Mouse (Mus musculus) embryonic facial prominence, embryonic 14.5 days (tissue): ENCODE data around the gene Dmrtb1. TPM values are rescaled to one million over a fixed set of nuclear protein-coding genes. Genes with fewer than 3 reads are reported as not detected.

Source experiments
- ATAC-seq: fragments of 200-750 bp; cut with Nextera tagmentation; 2 replicates; pipeline ENCODE4 v1.8.0; 2017; ENCODE audit warnings: low read depth, moderate number of reproducible peaks, moderate TSS enrichment
- DNase-seq: peaks from one replicate; pipeline ENCODE4 v3.0.0-alpha.2; 2015; ENCODE audit warnings: low spot score
- H3K27ac ChIP-seq: fragments of 300-500 bp; sonication (generic); replicated peaks from 2 replicates; pipeline ENCODE4 v1.5.1; 2014; ENCODE audit warnings: low read depth, mild to moderate bottlenecking, low read length, moderate library complexity
- H3K27me3 ChIP-seq: fragments of 300-500 bp; sonication (generic); replicated peaks from 2 replicates; pipeline ENCODE4 v1.6.1; 2014; ENCODE audit warnings: low read length; ENCODE audit not compliant: control insufficient read depth, insufficient read depth
- H3K36me3 ChIP-seq: fragments of 300-500 bp; sonication (generic); 2 replicates; pipeline ENCODE4 v1.6.1; 2014; ENCODE audit warnings: low read length, mixed read lengths; ENCODE audit not compliant: control insufficient read depth, insufficient read depth
- H3K4me1 ChIP-seq: fragments of 300-500 bp; sonication (generic); 2 replicates; pipeline ENCODE4 v1.6.1; 2014; ENCODE audit warnings: antibody characterized with exemption, low read length; ENCODE audit not compliant: control insufficient read depth, insufficient read depth
- H3K4me2 ChIP-seq: fragments of 300-500 bp; sonication (generic); 2 replicates; pipeline ENCODE4 v1.6.1; 2014; ENCODE audit warnings: low read depth, mild to moderate bottlenecking, low read length, moderate library complexity, mixed read lengths
- H3K4me3 ChIP-seq: fragments of 300-500 bp; sonication (generic); 2 replicates; pipeline ENCODE4 v1.5.1; 2014; ENCODE audit warnings: low read depth, mild to moderate bottlenecking, low read length
- H3K9ac ChIP-seq: fragments of 300-500 bp; sonication (generic); 2 replicates; pipeline ENCODE4 v1.6.1; 2014; ENCODE audit warnings: low read depth, mild to moderate bottlenecking, low read length, moderate library complexity, mixed read lengths
- H3K9me3 ChIP-seq: fragments of 300-500 bp; sonication (generic); 2 replicates; pipeline ENCODE4 v1.6.1; 2016; ENCODE audit warnings: low read length; ENCODE audit not compliant: control insufficient read depth
- WGBS: fragments of 180-500 bp; shearing (Covaris S2); extraction: QIAGEN DNeasy Blood & Tissue Kit; methylation state at CpG from one replicate; pipeline ENCODE4 v1.1.7; 2014; 5-methylcytosine and 5-hydroxymethylcytosine counted together
- polyA plus RNA-seq: library from polyadenylated mRNA; unstranded; fragments of >200 nt; fragmentation: Nextera tagmentation; extraction: Ambion mirVana; gene quantifications from 2 replicates; pipeline ENCODE4 v1.2.1, GENCODE M21; 2014

Gene Dmrtb1
- polyA plus RNA-seq, 1 experiment from 2014 or later, result not detected

DNA sequence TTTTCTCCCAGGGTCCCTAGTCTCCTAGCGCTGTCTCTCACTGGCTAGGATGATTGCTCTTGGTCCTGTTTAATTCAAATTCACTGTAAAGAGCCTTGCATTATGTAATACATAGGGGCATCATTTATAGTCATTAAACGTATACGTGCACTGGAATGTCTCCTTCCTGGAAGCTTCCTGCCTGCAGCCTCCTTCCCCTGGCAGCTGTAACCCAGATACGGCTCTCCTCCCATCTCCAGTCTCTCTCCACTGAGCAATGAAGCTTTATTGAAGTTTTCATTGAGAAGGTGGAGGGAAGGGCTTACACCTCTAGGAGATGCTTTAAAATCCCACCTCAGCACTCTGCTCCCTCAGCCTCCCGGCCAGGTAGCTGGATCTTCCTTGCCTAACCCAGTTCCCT is 9.8 kb upstream of the Dmrtb1 start:
- H3K4me3 ChIP-seq, result no peak overlapping the region
- ATAC-seq (no peak), DNase-seq (no peak)
- H3K4me2 ChIP-seq, result no peak overlapping the region
- no peaks in the 10 kb centered on the region for H3K4me1 ChIP-seq
- no peaks in the 10 kb centered on the region for H3K27me3 ChIP-seq
- no peak overlapping the region for H3K27ac ChIP-seq
- H3K9ac ChIP-seq, result no peak overlapping the region
- WGBS, result 50% methylated on average over 5 of the region's 5 CpGs
- no peaks in the 10 kb centered on the region for H3K9me3 ChIP-seq
- no peaks in the 10 kb centered on the region for H3K36me3 ChIP-seq

DNA sequence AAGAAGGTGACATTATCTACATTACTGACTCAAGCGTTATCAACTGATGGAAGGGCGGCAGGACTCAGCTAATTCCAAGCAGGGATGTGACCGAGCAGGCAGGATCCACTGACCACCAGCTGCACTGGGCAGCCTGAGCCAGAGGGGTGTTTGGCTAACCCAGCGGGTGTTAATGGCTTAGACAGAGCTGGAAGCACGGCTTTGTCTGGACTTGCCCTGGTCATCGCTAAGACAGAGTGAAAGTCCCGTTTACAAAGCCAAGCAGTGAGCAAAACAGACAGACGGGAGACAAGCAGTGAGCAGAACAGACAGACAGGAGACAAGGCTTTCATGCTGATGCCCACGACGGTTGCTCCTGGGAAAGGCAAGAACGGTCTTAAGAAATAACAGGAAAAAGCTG is 4.2 kb upstream of the Dmrtb1 start:
- DNase-seq, result no peak
- no peaks in the 10 kb centered on the region for H3K36me3 ChIP-seq
- no peak for ATAC-seq
- peak overlapping the region; percentile 26; the same call in 1 of the 2 replicates for H3K4me2 ChIP-seq
- H3K9me3 ChIP-seq, result no peaks in the 10 kb centered on the region
- H3K4me3 ChIP-seq, result no peak overlapping the region
- H3K4me1 ChIP-seq, result no peaks in the 10 kb centered on the region
- 0 out of 2 replicates have a peak, but pooled peaks cover 4% of the 10 kb centered on the region for H3K27me3 ChIP-seq
- H3K27ac ChIP-seq, result no peak overlapping the region
- H3K9ac ChIP-seq, result peak overlapping the region; percentile 32; the same call in 1 of the 2 replicates
- 15% methylated on average over 11 of the region's 11 CpGs for WGBS

DNA sequence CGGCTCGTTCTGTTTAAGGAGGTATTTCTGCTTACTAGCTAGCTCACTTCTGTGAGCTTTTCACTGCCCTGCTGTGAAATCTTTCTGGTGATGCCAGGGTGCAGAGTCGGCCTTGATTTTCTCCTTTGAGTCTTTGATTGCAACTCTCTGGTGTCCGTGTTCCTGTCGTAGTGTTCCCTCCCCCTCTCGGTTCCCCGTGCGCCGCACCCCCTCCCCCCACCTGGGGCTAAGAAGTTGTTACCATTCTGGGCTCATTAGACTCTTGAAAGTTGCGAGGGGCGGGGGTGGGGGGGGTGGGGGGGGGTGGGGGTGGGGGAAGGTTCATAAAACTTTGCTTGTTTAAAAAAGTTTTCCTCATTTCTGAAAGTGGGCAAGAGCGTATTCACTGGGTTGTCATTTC is 3.1 kb upstream of the Dmrtb1 start:
- H3K27ac ChIP-seq, result no peak overlapping the region
- ATAC-seq, result no peak
- H3K4me3 ChIP-seq, result no peak overlapping the region
- 28% methylated on average over 10 of the region's 12 CpGs for WGBS
- DNase-seq, result no peak
- H3K36me3 ChIP-seq, result no peaks in the 10 kb centered on the region
- no peaks in the 10 kb centered on the region for H3K9me3 ChIP-seq
- no peaks in the 10 kb centered on the region for H3K4me1 ChIP-seq
- no peak overlapping the region for H3K9ac ChIP-seq
- 0 out of 2 replicates have a peak, but pooled peaks cover 4% of the 10 kb centered on the region for H3K27me3 ChIP-seq
- no peak overlapping the region for H3K4me2 ChIP-seq

DNA sequence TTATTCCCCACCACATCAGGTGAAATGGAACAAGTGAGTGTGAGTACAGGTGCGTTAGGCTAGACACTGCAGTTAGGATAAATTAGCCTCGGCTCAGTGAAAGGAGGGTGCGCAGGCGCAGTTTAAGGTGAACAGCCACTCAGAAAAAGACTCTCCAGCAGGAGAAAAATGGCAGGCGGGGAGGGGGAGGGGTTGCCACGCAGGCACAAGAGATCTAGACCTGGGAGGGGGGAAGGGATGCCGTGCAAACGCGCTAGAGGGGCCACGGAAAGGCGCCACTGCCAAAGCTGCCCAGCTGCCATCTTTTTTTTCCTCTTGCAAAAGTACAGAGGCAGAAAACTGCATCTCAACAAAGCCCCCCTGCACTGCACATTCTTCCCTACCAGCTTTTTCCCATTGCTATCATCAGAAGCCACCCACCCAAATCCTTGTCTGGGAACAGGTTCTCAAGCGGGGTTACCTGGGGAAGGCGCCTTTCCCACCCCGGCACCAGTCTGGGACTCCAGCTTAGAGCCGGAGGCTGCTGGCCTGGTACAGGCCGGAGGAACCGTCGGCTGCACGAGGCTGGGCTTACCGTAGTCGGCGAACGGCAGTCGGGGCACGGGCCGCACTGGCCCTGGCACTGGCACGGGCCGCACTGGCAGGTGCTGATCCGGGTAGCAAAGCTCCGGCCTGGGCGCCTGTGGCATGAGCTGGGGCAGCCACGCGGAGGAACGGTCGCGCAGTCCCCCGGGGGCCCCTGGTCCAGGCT is 849 bp downstream of the Dmrtb1 start:
- Histone ChIP-seq H3K9ac (no peak overlapping the region), H3K36me3 (no peaks in the 10 kb centered on the region), H3K4me2 (no peak overlapping the region), H3K4me3 (no peak overlapping the region), H3K9me3 (no peaks in the 10 kb centered on the region), H3K4me1 (no peaks in the 10 kb centered on the region), H3K27me3 (0 out of 2 replicates have a peak, but pooled peaks cover 4% of the 10 kb centered on the region), H3K27ac (no peak overlapping the region)
- no peak for DNase-seq
- WGBS, result 91% methylated on average over 37 of the region's 37 CpGs
- no peak for ATAC-seq

DNA sequence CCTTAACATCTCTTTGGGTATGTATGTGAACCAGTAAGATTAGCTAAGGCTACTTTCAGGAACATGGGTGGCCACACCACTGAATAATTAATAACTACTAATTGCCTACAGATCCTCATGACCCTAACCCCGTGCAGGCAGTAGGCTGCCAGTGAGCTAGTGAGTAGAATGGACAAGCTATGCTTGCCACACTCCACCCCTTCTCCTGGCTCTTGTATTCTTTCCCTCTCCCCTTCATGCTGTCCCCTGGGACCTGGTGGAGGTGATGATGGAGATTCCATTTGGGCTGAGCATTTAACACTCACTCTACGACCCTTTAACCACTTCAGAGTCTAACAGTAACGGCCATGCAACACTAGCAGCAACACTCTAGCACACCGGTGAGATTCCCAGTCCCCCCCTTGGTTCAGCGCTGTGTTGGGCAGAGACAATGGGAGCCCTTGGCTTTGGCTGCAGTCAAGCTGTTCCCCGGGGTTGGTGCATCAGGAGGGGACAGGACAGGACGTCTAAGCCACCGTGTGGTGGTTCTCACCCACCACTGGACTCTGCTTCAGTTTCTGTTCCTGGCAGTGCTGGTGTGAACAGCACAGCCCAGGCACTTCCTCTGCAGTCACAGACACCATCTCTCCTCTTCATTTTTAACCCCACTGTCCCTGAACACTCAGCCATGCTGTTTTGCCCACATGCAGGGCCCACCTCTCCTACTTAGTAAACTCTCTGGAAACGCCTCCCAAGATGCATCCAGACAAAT is 2.8 kb downstream of the Dmrtb1 start:
- Histone ChIP-seq H3K27me3 (no peaks in the 10 kb centered on the region), H3K27ac (no peak overlapping the region), H3K36me3 (no peaks in the 10 kb centered on the region), H3K9ac (no peak overlapping the region), H3K4me2 (no peak overlapping the region), H3K4me3 (no peak overlapping the region), H3K4me1 (no peaks in the 10 kb centered on the region), H3K9me3 (no peaks in the 10 kb centered on the region)
- DNase-seq (no peak), ATAC-seq (no peak)
- WGBS, result 61% methylated on average over 9 of the region's 9 CpGs

DNA sequence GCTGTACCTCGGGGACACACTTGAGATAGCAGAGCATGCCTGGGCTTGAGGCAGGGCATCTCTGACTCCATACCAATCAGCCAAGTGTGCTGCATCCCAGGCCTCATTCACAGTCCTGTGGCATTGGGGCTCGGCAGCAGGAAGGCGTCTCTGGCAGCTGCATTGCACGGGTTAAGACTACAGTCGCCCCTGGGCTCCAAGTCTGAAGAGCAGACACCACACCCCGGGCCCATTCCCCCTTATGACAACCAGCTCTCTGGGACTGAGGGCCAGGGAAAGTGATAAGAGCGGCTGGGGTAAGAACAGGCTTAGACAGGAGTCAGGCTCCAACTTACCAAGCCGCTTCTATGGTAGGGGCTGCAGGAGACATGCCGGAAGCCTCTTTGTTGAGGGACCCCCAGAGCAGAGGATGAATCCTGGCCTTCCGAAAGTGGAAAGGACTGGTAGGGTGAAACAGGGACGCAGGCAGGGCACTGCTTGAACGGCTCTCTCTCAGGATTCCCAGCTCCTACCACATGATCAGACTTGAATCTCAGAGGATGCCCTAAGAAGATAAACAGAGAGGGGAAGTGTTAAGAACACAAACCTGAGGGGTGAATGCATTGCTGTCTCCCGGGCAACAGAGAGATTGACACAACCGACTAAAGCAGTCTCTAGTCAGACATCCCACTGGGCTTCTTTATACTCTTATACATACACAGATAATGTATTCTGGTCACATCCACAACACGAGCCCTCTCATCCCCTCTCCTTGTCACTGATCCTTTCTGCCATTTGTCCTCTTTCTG is 3.5 kb downstream of the Dmrtb1 start:
- 39% methylated on average over 15 of the region's 15 CpGs for WGBS
- H3K9ac ChIP-seq, result no peak overlapping the region
- H3K4me1 ChIP-seq, result no peaks in the 10 kb centered on the region
- H3K27ac ChIP-seq, result no peak overlapping the region
- DNase-seq (no peak), ATAC-seq (peak; percentile 41)
- no peak overlapping the region for H3K4me3 ChIP-seq
- H3K36me3 ChIP-seq, result no peaks in the 10 kb centered on the region
- no peaks in the 10 kb centered on the region for H3K27me3 ChIP-seq
- H3K4me2 ChIP-seq, result no peak overlapping the region
- no peaks in the 10 kb centered on the region for H3K9me3 ChIP-seq

DNA sequence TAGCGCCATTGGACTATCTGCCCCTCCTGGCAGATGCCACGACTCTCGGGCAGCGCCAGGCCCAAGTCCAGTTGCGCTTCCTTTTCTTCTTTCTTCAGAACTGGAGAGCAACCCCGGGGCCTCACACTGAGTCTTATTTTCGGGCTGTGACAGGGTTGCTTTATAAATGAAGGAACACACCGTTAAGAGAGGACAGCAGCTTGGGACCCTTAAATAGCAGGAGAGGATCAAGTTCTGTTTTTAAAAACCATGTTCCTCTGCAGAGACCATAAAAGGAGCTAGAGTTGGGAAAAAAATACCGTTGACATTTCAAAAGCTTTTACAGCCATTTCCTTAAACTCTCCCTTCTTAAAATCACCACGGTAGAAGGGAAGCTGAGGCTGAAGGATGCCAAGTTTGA is 8.4 kb downstream of the Dmrtb1 start:
- no peak for DNase-seq
- H3K4me3 ChIP-seq, result no peak overlapping the region
- no peak for ATAC-seq
- H3K9me3 ChIP-seq, result no peaks in the 10 kb centered on the region
- H3K9ac ChIP-seq, result no peak overlapping the region
- H3K4me2 ChIP-seq, result no peak overlapping the region
- 58% methylated on average over 10 of the region's 10 CpGs for WGBS
- H3K27ac ChIP-seq, result no peak overlapping the region
- peaks cover 10% of the 10 kb centered on the region for H3K4me1 ChIP-seq
- H3K27me3 ChIP-seq, result no peaks in the 10 kb centered on the region; the same call in 1 of the 2 replicates
- H3K36me3 ChIP-seq, result no peaks in the 10 kb centered on the region

DNA sequence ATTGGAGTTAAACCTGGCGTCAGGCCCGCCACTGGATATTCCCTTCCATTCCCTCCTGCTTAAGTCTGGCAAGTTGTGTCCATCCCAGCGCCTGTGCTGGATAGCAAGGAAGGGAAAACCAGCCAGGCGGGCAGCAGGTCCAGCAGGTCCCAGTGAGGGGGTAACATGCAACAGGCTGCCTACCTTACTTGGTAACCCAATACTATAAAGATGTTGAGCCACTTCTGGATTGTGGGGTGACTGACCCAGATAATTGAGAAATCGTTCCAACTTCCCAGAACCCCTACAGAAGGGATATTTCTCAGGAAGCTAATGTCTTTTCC is 9.7 kb downstream of the Dmrtb1 start:
- ATAC-seq, result peak; percentile 12
- Histone ChIP-seq H3K27ac (no peak overlapping the region), H3K4me3 (peak overlapping the region; percentile 7; the same call in 1 of the 2 replicates), H3K4me2 (peak overlapping the region; percentile 33; the same call in 1 of the 2 replicates), H3K9me3 (no peaks in the 10 kb centered on the region), H3K9ac (no peak overlapping the region), H3K36me3 (no peaks in the 10 kb centered on the region), H3K27me3 (no peaks in the 10 kb centered on the region; the same call in 1 of the 2 replicates), H3K4me1 (peaks cover 10% of the 10 kb centered on the region)
- WGBS, result 20% methylated on average over 5 of the region's 5 CpGs
- DNase-seq, result no peak
